Mouse (Mus musculus) testis, adult 2 months (tissue): ENCODE data around the gene Psmd4. TPM values are rescaled to one million over a fixed set of nuclear protein-coding genes. Genes with fewer than 3 reads are reported as not detected.

Experiments
- H3K27ac ChIP-seq: fragments of 200-500 bp; 2 replicates; pipeline ENCODE4 v1.5.1; 2012; ENCODE audit warnings: low read depth, low read length; ENCODE audit not compliant: control insufficient read depth, insufficient read depth
- H3K27me3 ChIP-seq: fragments of 200-500 bp; 2 replicates; pipeline ENCODE4 v1.6.1; 2012; ENCODE audit warnings: mild to moderate bottlenecking, low read length, moderate library complexity; ENCODE audit not compliant: control insufficient read depth, insufficient read depth
- H3K36me3 ChIP-seq: fragments of 200-500 bp; 2 replicates; pipeline ENCODE4 v1.6.1; 2012; ENCODE audit warnings: mild to moderate bottlenecking, low read length; ENCODE audit not compliant: control insufficient read depth, insufficient read depth
- H3K4me1 ChIP-seq: fragments of 200-500 bp; 2 replicates; pipeline ENCODE4 v1.6.1; 2012; ENCODE audit warnings: low read length; ENCODE audit not compliant: control insufficient read depth, insufficient read depth
- H3K4me3 ChIP-seq: fragments of 200-500 bp; 2 replicates; pipeline ENCODE4 v1.5.1; 2012; ENCODE audit warnings: low read depth, mild to moderate bottlenecking, low read length, moderate library complexity, mixed read lengths; ENCODE audit not compliant: control insufficient read depth
- CTCF ChIP-seq: fragments of 200-500 bp; IDR thresholded peaks from 2 replicates; pipeline ENCODE4 v1.5.1; 2012; ENCODE audit warnings: low read depth, mild to moderate bottlenecking, inconsistent platforms, low read length, moderate library complexity; ENCODE audit not compliant: control insufficient read depth, insufficient read depth, insufficient replicate concordance
- POLR2A ChIP-seq: fragments of 200-500 bp; IDR thresholded peaks from 2 replicates; pipeline ENCODE4 v1.6.1; 2012; ENCODE audit warnings: low read depth, mild to moderate bottlenecking, inconsistent platforms, low read length, moderate library complexity; ENCODE audit not compliant: control insufficient read depth
- polyA plus RNA-seq: library from polyadenylated mRNA; depleted of rRNA; stranded (reverse); fragments of >200 nt; gene quantifications from 2 replicates; pipeline ENCODE4 v1.2.3, GENCODE M21; 2012; rRNA removed

Gene Psmd4
- polyA plus RNA-seq, 1 experiment: 219 TPM

GRCm38 (mm10) chr3:95002569-95002968 is 39.8 kb downstream of the Psmd4 start:
- Histone ChIP-seq H3K4me3 (no peak overlapping the region), H3K27me3 (no peaks in the 10 kb centered on the region), H3K4me1 (no peaks in the 10 kb centered on the region), H3K36me3 (peaks cover 7% of the 10 kb centered on the region), H3K27ac (no peak overlapping the region)
- TF ChIP-seq POLR2A: no peak
- TF ChIP-seq CTCF: no peak

DNA sequence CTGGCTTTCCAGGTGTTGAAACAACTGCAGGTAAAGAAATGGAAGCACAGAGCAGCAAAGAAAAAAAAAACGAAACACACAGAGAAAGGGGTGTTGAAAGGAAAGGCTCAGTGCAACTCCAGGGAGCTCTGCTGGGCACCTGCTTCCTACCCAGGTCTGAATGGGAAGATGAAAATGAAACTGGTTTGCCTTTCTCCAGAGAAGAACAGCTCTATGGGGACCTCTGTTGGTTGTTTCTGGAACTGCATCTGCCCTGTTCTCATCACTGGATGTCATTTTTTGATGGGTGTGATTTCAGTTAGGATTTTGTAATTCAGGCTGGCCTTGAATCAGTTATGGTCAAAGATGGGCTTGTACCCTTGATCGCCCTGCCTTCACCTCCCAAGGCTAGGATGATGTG is 45.5 kb downstream of the Psmd4 start:
- TF ChIP-seq POLR2A (no peak), CTCF (peak; percentile 44; the same call in 1 of the 2 replicates)
- H3K36me3 ChIP-seq: peaks cover 8% of the 10 kb centered on the region
- no peak overlapping the region for H3K4me3 ChIP-seq
- no peaks in the 10 kb centered on the region for H3K27me3 ChIP-seq
- no peak overlapping the region for H3K27ac ChIP-seq
- no peaks in the 10 kb centered on the region for H3K4me1 ChIP-seq

- Histone ChIP-seq H3K4me1 (no peaks in the 10 kb centered on the region; the same call in 1 of the 2 replicates), H3K4me3 (no peak overlapping the region), H3K36me3 (peaks cover 6% of the 10 kb centered on the region), H3K27me3 (no peaks in the 10 kb centered on the region), H3K27ac (no peak overlapping the region)
- TF ChIP-seq CTCF (no peak), POLR2A (no peak)
Measured at GRCm38 (mm10) chr3:94989159-94989761, 53.2 kb downstream of the Psmd4 start.

DNA sequence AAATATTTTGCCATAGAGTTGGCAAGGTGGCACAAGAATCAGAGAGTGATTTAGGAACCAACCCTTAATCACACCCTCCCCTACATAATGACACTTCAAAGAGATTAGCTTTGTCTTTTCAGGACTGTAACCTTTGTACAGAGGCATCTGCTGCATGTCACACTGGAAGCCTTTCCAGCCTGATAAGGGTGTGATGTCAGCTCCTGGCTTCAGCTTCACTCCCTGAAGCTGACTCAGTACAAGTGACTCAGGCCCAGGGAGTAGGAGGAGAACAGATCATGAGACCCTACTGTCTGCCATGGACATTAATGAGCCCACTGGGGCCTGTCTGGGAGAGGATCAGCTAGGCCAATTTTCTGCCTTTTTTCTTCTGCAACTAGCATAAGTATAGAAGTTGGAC is 54.8 kb downstream of the Psmd4 start:
- Histone ChIP-seq H3K4me3 (no peak overlapping the region), H3K36me3 (peaks cover 7% of the 10 kb centered on the region), H3K27me3 (no peaks in the 10 kb centered on the region), H3K27ac (no peak overlapping the region), H3K4me1 (no peaks in the 10 kb centered on the region; the same call in 1 of the 2 replicates)
- no peak for TF ChIP-seq CTCF
- TF ChIP-seq POLR2A: no peak

GRCm38 (mm10) chr3:94985513-94985912 is 56.9 kb downstream of the Psmd4 start:
- peaks cover 7% of the 10 kb centered on the region for H3K36me3 ChIP-seq
- TF ChIP-seq POLR2A (no peak), CTCF (no peak)
- no peaks in the 10 kb centered on the region; the same call in 1 of the 2 replicates for H3K4me1 ChIP-seq
- H3K27me3 ChIP-seq: no peaks in the 10 kb centered on the region
- no peak overlapping the region for H3K4me3 ChIP-seq
- H3K27ac ChIP-seq: no peak overlapping the region

GRCm38 (mm10) chr3:94984312-94984711 is 58.1 kb downstream of the Psmd4 start:
- no peaks in the 10 kb centered on the region for H3K27me3 ChIP-seq
- peaks cover 7% of the 10 kb centered on the region for H3K36me3 ChIP-seq
- no peak overlapping the region for H3K4me3 ChIP-seq
- no peak overlapping the region for H3K27ac ChIP-seq
- TF ChIP-seq CTCF (no peak), POLR2A (no peak)
- no peaks in the 10 kb centered on the region; the same call in 1 of the 2 replicates for H3K4me1 ChIP-seq

Other genes starting within 250 kb of the Psmd4 start
- 13.9 and 15.9 TPM in 2 replicates for gene Pogz, start 205.0 kb downstream of the Psmd4 start, polyA plus RNA-seq
- 140 and 167 TPM in 2 replicates for gene Psmb4, start 155.7 kb downstream of the Psmd4 start, polyA plus RNA-seq
- gene Selenbp1, start 109.6 kb downstream of the Psmd4 start, polyA plus RNA-seq: 19.4 and 24.6 TPM in 2 replicates
- 12.1 and 13.6 TPM in 2 replicates for gene Rfx5, start 88.5 kb downstream of the Psmd4 start, polyA plus RNA-seq
- 24.1 and 24.3 TPM in 2 replicates for gene Pi4kb, start 67.9 kb downstream of the Psmd4 start, polyA plus RNA-seq
- gene Zfp687, start 27.2 kb downstream of the Psmd4 start, polyA plus RNA-seq: 37.7 and 43.3 TPM in 2 replicates
- gene Pip5k1a, start 64.3 kb upstream of the Psmd4 start, polyA plus RNA-seq: 14.4 and 17.8 TPM in 2 replicates
- gene Vps72, start 68.4 kb upstream of the Psmd4 start, polyA plus RNA-seq: 31.8 and 32.6 TPM in 2 replicates
- gene Tmod4, start 81.9 kb upstream of the Psmd4 start, polyA plus RNA-seq: 8.6 and 10.4 TPM in 2 replicates
- 41.4 and 43.3 TPM in 2 replicates for gene Scnm1, start 91.4 kb upstream of the Psmd4 start, polyA plus RNA-seq
- gene Lysmd1, start 91.5 kb upstream of the Psmd4 start, polyA plus RNA-seq: 7.5 and 7.9 TPM in 2 replicates
- gene Tnfaip8l2, start 99.7 kb upstream of the Psmd4 start, polyA plus RNA-seq: 0.81 and 0.82 TPM in 2 replicates
- gene Sema6c, start 117.8 kb upstream of the Psmd4 start, polyA plus RNA-seq: 31.3 and 38.5 TPM in 2 replicates
- gene Gabpb2, start 175.3 kb upstream of the Psmd4 start, polyA plus RNA-seq: 5.2 and 5.6 TPM in 2 replicates
- gene Cdc42se1, start 186.1 kb upstream of the Psmd4 start, polyA plus RNA-seq: 95.8 and 99.6 TPM in 2 replicates
- gene Mllt11, start 189.6 kb upstream of the Psmd4 start, polyA plus RNA-seq: 744 and 839 TPM in 2 replicates
- gene Gm128, start 199.0 kb upstream of the Psmd4 start, polyA plus RNA-seq: 603 and 652 TPM in 2 replicates
- 1.9 and 2.0 TPM in 2 replicates for gene Bnipl, start 208.6 kb upstream of the Psmd4 start, polyA plus RNA-seq
- gene Mindy1, start 238.7 kb upstream of the Psmd4 start, polyA plus RNA-seq: 60.3 and 61.1 TPM in 2 replicates
- 18.3 and 19.1 TPM in 2 replicates for gene Prune1, start 239.5 kb upstream of the Psmd4 start, polyA plus RNA-seq